Mouse (Mus musculus) layer of hippocampus, adult 9-10 months (tissue): ENCODE data around the gene Rpl22.

Source experiments
- DNase-seq: peaks from one replicate; pipeline ENCODE4 v3.0.0; 2022; ENCODE audit warnings: low spot score

The Rpl22 gene

DNA sequence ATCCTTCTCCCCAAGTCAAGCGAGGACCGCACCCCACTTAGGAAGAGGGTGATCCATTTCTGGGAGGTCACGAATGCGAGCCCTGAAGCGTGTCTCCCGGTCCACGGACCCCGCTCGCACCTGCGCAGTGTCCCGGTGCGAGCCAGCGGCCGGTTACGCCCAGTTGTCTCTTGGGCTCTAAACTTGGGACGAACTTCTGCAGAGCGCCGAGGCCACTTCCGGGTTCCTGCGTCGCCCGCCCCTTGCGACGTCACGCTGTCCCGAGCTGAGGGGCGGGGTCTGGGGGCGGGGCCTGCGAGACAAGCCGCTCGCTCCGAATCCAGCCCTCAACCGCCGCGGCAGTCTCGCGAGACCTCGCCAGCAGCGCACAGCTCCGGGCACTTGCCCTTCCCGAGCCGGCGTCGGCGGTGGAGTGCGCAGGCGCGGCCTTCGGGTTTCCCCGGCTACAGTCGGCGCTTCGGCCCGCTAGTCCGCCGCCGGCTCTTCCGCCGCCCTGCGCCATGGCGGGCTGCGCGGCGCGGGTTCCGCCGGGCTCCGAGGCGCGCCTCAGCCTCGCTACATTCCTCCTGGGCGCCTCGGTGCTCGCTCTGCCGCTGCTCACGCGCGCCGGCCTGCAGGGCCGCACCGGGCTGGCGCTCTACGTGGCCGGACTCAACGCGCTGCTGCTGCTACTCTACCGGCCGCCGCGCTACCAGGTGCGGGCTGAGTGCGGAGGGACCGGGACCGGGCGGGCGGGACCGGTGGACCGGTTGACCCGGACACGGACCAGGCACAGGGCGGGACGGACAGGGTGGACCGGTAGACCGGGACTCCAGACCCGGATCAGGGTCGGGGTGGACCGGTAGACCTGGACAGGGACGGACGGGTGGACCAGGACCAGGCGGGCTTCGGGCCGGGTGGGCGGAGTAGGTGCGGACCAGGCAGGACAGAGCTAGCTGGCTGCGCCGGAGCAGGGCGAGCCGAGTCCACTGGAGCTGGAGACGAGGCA lies 28.4 kb upstream of the Rpl22 start, which contains the start of gene Icmt:
Gene Icmt, plus strand, starts transcription at position 354 of the 988 bp plus-strand sequence.
- DNase-seq, result peak; percentile 87

DNA sequence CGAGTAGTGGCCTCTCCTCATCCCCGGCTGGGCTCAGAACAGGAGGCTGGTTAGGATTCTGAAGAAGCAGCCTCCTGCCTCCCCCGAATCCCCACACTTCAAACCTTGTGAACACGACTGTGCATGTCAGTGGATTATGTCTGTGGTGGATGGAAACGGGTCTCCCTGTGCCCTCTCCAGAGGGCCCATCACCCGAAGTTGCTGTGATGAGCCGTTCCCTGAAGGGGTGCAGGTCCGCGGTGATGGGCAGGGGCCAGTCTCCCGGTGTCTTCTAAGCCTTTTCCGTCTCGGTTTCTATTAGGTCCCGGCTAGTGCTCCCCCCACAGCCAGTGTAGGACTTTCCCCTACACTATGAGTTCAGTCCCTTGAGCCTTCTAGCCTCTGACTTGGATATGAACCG lies 26.7 kb upstream of the Rpl22 start:
- DNase-seq, result no peak

DNA sequence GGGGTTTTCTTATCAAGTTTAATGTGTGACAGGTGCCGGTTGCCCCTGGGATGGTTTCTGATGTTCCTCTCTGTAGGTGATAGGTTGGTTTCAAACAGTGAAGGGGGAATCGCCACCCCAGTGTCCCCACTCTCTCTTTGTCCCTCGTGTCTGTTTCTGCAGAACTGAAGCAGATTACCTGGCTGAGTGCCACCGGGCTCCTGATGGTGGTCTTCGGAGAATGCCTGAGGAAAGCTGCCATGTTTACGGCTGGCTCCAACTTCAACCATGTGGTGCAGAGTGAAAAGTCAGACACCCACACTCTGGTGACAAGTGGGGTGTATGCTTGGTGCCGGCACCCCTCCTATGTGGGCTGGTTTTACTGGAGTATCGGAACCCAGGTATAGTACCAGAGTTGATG lies 25.2 kb upstream of the Rpl22 start:
- no peak for DNase-seq

DNA sequence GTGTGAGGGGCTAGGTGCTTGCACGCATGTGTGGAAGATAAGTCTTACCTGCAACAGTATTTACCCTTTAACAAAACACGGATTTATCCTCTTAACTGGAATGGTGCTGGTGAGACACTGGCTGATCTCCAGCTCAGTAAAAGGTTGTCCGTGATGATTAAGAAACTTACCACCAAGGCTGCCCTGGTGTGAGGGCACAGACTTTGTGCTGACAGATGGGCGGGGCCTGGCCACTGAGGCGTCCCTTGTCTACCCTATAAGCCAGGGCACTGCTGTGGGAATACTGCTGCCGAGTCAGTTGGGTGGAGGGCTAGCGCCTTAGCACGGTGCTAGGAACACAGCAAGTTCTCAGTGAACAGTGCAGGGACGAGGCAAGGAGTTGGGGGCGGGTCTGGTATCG lies 23.5 kb upstream of the Rpl22 start:
- no peak for DNase-seq

DNA sequence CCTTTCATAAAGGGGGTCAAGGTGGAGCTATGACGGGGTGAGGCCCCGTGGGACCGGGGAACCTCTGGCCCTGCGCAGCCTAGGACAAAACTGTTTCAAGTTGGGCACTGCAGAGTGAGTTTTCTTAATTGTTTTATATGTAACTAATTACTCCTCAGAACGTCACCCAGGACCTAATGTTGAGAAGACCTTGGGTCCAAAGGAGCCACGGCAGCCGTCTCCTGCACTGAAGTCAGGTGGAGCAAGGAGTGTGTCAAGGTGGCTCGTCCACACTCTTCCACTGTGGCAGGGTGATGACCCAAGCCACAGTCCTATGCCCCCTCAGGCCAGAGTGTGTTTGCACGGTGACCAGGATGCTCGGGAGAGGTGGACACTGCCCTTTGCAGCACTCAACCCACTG lies 22.4 kb upstream of the Rpl22 start:
- DNase-seq, result no peak

DNA sequence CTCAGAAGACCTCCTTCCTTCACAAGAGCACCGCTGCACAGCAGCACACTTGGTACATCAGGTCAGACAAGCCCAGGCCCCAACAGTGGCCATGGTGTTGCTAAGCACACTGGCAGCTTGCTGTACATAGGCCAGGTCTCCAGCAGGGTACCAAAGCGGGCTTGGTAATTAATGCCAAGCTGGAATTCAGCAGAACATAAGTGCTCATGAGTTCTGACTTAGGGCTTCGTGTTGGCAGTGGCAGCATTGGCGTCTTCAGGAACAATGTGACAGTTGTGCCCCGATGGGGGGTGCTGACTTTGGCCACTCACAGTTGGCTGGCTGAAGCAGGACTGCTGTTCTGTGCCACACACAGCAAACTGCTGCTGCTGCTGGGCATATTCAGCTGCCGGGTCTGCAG lies 20.9 kb upstream of the Rpl22 start:
- DNase-seq, result no peak

DNA sequence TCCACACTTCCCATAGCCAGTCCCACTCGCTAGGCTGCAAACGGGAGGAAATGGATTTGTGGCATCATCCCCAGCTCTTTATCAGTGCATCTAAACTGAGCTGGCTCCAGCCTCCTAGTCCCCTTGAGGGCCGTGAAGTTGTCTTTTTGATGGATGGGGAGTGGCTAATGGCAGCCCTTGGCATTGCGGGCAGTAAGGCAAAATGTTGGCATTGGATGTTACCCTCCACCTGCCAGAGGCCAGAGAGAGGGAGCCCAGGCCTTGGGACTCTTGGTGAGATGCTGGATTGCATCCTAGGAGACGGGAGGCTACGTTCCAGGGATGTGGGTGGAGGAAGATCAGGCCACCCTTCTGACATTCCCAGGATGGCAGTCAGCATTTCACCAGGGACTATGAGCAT lies 19.6 kb upstream of the Rpl22 start:
- DNase-seq, result no peak

DNA sequence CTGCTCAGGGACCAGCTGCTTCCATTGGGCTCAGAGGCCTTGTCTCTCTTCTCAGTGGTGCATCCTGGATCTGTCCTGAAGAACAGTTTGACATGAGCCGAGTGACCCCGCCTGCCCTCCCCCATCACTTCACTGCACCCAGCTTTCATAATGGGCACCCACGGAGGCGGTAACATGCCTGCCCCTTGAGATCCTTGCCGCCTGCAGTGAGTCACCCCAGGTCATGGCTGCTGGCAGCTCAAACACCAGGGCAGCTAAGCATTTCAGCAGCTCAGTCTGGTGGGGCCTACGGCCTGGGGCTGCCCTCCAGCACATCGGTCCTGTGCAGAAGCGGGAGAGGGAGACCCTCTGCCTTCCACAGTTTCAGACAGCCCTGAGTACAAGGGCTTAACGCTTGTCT lies 18.0 kb upstream of the Rpl22 start:
- no peak for DNase-seq

DNA sequence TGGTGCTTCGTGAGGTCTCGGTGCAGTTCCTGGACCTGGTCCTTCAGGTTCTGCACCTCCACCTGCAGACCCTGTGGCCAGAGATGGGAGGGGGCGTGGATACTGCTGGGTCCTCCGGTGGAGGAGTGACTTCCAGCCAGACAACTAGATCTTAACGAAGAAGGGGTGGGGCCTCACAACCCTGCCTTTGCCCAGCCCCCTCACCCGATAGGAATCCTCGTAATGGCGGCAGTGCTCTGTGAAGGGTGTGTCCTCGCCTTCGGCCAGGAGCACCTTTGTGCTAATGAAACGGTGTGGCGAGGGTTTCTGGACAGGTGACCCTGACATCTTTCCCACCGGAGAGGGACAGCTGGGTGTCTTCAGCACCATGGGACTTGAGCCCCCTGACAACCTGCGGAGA lies 13.4 kb upstream of the Rpl22 start:
- DNase-seq, result no peak

DNA sequence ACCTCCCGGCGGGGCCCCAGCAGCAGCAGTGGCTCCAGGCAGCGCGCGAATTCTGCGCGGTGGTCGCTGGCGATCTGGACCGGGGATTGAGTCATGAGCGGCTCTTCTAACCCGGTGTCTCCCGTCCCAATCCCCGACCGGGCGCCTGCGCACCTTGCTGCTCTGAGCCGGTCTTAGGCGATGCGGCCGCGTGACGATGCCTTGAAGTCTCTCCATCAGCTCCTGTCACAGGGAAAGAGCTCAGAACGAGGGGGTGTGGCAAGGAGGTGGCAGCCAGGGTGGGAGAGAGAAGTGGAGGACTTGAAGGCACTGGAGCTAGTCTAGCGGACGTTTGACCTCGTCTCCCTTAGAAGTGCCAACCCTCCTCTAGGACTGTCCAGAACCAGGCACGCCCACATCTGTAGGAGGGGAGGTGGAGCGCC lies 12.3 kb upstream of the Rpl22 start:
- no peak for DNase-seq

DNA sequence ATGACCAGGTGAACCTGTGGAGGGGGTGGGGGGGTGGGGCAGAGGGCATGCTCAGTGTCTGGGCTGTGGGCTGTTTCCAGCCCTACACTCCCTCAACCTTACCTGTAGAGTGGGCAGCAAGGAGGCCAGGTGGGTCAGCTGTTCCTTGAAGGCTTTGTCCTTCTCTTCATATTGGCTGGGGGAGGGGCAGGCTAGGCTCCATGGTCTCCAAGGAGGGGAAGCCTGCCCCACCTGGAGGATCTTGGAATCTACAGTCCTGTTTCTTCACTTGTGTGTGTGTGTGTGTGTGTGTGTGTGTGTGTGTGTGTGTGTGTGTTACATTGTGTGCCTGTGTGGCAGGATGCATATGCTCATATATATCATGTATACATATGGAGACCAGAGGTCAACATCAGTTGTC lies 11.6 kb upstream of the Rpl22 start:
- no peak for DNase-seq

DNA sequence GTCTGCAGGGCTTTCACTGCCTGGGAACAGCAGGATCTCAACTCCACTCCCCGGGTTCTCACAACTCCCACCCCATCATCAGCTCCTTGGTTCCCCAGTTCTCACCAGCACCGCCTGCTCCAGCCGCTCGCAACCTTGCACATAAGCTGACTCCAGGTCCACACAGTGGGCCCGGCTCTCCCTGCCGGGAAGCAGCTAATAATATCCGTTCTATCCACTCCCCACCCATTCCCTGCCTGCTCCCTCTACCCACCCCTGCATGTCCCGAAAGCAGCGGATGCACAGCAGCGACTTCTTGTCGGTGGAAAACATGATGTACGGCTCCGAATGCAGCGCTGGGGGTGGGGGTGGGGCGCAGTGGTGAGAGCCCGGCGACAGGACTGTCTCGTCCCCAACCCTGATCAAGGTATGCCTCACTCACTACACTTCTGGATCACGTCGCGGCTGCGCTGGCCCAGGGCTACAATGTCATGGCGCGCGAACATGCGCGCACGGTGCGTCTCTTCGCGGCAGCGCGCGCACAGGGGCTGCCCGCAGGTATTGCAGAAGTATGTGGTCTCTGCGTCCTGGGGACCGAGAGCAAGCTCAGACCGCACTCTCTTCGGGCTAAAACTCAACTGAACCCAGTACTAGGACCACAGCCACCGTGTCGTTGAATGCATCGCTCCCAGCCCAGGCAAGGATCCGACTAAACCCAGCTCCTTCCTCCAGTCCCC lies 9.9 kb upstream of the Rpl22 start:
- no peak for DNase-seq

DNA sequence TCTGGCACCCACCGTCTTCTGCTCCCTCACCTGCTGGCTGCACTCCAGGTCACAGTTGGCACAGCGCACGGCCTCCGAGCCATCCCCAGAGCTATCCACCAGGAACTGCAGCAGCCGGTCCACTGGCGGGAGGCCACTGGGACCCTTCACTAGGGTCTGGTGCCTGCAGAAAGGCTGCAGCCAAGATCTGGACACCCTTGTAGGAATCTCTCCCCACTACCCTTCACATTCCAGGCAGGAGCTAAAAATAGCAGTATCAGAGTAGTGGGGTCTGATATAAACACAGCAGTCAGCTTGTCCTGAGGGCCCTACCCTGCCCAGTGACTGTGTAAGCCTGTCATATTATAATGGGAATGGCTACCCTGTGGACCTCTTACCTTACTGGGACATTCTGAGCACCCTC lies 7.9 kb upstream of the Rpl22 start:
- DNase-seq, result no peak

DNA sequence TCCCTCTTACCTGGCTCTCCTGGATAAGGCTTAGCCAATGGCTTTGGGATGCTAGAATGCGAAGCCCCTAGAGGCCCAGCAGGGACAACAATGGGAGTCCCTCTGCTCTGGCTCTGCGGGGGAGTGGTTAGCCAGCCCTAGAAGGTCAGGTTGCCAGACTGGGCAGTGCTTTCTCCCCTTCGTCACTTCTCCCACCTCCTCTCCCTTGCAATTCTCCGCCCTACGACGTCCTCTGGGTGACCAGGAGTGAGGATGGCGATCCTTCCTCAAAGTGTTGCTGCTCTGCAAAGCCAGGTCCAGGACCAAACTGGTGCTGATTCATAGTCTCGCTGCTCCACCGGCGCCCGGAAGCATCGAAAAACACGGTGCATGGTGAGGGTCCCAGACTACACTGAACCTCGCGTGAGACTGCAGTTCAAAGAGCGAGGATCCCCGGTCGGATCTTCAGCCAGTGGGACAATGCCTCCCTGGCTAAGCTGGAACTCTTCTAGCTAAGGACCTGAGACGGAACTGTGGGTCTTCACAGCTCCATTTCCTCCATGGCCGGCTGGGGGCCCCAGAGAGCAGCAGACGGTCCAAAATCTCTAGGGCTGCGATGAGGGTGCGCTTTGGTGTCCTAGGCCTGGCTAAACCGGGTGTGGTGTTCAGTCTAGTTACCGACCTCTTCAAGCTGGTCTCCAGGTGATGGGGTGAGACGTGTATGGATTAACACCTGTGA lies 6.9 kb upstream of the Rpl22 start, which contains the start of gene Rnf207:
Gene Rnf207, minus strand, starts transcription at position 477 of the 718 bp plus-strand sequence.
- DNase-seq, result no peak

DNA sequence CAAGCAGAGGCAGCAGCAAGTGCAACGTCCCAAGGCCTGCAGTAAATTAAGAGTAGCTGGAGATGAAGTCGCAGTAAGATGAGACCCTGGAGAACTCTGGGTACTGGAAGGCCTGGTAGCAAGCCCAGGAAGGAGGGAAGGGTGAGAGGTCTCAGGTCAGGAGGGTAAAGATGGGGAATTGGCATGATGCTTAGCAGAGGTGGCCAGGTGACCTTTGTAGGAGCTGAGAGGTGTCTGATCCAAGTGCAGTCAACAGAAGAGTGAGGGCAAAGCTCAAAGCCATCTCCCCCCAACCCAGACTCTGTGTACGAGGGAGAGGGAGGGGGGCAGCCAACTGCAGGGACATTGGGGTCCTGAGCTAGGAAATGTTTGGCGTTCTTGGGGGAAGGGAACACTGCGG lies 4.1 kb upstream of the Rpl22 start:
- no peak for DNase-seq

DNA sequence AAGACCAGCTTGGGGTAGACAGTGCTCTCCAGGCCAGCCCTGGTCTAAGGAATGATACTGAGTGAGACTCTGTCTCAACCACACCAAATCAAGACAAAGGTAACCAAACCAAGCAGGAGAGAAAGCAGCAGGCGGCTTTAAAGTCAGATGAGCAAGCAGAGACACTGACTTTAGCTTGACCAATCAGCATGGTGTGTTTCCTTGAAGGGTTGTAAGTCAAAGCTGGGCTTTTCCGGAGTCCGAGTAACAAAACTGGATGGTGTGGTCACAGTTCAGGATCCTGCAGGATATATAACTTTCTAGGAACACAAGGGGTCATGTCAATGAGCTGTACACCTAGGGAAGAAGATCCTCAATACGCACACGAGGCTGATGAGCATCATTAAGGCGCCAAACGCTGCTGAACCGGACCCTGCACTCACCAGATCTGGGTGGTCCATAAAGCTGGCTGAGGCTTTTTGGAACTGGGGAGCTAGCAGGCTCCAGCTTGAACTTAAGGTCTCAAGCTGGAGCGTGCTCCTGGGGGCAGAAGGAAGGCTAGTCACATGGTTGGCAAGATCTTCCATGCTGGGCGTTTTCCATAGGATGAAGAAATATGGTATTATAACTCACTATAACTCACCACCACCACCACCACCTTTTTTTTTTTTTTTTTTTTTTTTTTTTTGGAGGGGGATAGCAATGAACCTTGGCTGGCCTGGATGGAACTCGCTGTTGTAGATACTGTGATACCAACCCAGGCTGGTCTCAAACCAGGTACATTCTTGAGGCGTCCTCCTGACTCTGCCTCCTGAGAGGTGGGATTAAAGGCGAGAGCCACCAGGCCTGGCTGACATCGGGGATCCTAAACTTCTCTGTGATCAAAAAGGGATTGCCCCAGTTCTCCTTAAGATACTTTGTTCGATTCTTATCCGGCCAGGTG lies 640 bp upstream of the Rpl22 start:
- no peak for DNase-seq

DNA sequence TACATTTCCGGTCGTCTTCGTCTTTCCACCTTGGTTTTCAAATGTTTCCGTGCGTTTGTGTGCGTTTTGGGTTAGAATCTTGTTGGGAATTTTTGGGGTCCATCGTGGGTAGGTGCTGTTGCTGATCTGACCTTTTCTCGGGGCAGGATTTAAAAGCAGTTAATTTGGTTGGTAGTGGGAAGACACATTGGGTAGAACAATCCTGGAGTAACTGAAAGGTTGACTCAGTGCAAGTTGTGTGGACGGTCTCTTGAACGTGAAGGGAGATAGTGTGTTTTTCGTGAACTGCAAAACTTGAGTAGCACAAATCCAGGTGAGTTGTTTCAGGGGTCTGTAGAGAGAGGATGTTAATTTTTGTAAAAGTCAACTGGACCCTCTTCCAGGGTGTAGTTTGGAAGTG lies 1.0 kb downstream of the Rpl22 start:
- DNase-seq, result no peak

DNA sequence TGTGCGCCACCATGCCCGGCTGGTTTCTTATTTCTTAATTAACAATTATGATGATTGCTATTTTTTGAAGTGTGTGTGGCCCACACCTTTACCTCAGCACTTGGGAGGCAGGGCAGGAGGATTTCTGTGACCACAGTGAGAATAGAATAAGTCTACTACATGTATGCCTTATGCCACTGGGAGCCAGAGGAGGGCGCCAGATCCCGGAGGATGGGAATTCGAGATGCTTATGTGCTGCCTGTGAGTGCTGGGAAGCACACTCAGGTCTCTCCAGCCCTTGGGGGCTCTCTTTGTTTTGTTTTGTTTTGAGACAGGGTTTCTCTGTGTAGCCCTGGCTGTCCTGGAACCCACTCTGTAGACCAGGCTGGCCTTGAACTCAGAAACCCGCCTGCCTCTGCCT lies 3.1 kb downstream of the Rpl22 start:
- no peak for DNase-seq

DNA sequence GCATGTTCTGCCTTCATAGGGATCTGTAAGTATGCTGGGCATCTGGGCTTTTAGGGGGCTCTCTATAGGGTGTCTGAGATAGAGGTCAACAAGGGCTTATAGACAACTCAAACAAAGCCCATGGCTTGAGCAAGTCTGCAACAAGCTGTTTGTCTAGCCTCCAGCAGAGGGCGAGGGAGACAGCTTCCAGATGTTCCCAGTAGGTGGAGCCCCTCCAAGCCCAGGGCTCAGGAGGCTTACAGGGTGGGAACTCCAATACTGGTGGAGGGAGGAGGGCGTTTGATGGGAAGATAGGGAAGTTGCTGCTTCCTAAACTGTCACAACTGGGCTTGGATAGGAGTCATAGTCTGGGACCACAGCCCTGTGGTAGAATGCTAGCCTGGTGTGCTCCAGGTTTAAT lies 7.4 kb downstream of the Rpl22 start:
- DNase-seq, result no peak

DNA sequence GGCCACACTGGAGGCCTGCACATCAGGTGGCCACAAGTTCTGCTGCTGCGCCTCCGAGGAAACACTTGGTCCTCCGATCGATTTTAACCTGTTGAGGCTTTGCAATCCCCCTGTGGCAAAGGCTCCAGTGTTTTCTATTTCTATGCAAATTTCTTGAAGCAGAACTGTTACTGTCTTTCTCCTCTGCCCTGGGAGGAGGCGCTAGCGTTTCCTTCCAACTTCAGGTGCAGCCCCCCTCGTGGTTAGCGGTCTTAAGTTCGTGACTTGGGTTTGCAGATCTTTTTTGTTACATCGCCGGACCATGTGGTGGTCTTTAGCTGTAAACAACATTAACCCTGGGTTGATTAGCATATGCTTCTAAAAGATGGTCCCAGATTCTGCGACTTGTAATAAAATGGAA lies 8.0 kb downstream of the Rpl22 start:
- DNase-seq, result no peak

DNA sequence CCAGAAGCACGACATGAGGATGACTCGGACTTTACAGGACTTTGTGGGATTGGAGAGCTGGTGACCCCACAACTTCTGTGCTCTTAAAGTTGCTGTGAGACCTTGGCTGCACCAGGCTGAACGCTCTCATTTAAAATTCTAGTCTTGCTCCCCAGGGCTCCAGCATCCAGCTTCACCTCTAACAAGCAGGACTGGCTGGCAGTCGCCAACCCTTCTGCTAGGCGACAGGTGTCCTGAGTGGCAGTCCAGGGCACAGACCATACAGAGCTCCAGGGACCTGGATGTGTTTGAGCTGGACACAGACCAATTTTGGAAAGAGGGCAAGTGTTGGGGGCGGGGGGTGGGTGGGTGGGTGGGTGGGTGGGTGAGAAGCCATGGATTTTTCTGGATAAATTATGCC lies 12.2 kb downstream of the Rpl22 start:
- DNase-seq, result no peak
